Mouse (Mus musculus): ENCODE measurements around the gene Tnfsf11.

Gene Tnfsf11

GRCm38 (mm10) chr14:78307286-78308237 is at the start of gene Tnfsf11:
TSS of gene Tnfsf11 (minus strand) at chr14:78308043.
- in situ Hi-C loops (cut with MboI; ENCODE audit: unreplicated experiment in 2 of 2) = loop anchor here in 1 of 2 experiments (25.0 kb wide), 1 partner anchor 1620 kb away; no protein-coding TSS in a partner anchor

GRCm38 (mm10) chr14:78356764-78357163 is 48.9 kb upstream of the Tnfsf11 start:
- in situ Hi-C loops (cut with MboI; ENCODE audit: unreplicated experiment in 2 of 2) = loop anchor here in 1 of 2 experiments (5.0 kb wide), 1 partner anchor 76 kb away; no protein-coding TSS in a partner anchor

GRCm38 (mm10) chr14:78355381-78355780 is 47.5 kb upstream of the Tnfsf11 start:
- in situ Hi-C loops (cut with MboI; ENCODE audit: unreplicated experiment in 2 of 2) = loop anchor here in 1 of 2 experiments (5.0 kb wide), 1 partner anchor 77 kb away; no protein-coding TSS in a partner anchor

GRCm38 (mm10) chr14:78352865-78353264 is 45.0 kb upstream of the Tnfsf11 start:
- in situ Hi-C loops (cut with MboI; ENCODE audit: unreplicated experiment in 2 of 2) = no loop called here

GRCm38 (mm10) chr14:78351544-78351943 is 43.7 kb upstream of the Tnfsf11 start:
- in situ Hi-C loops (cut with MboI; ENCODE audit: unreplicated experiment in 2 of 2) = no loop called here

- in situ Hi-C loops (cut with MboI; ENCODE audit: unreplicated experiment in 2 of 2) = no loop called here
These were observed 39.9 kb upstream of the Tnfsf11 start for GRCm38 (mm10) chr14:78347715-78348114.

GRCm38 (mm10) chr14:78343007-78343406 is 35.2 kb upstream of the Tnfsf11 start:
- in situ Hi-C loops (cut with MboI; ENCODE audit: unreplicated experiment in 2 of 2) = no loop called here

GRCm38 (mm10) chr14:78342146-78342545 is 34.3 kb upstream of the Tnfsf11 start:
- in situ Hi-C loops (cut with MboI; ENCODE audit: unreplicated experiment in 2 of 2) = no loop called here

GRCm38 (mm10) chr14:78333341-78333740 is 25.5 kb upstream of the Tnfsf11 start:
- in situ Hi-C loops (cut with MboI; ENCODE audit: unreplicated experiment in 2 of 2) = no loop called here

- in situ Hi-C loops (cut with MboI; ENCODE audit: unreplicated experiment in 2 of 2) = no loop called here
These were observed 23.5 kb upstream of the Tnfsf11 start for GRCm38 (mm10) chr14:78331368-78331767.

- in situ Hi-C loops (cut with MboI; ENCODE audit: unreplicated experiment in 2 of 2) = no loop called here
These were observed 22.9 kb upstream of the Tnfsf11 start for GRCm38 (mm10) chr14:78330576-78331300.

- in situ Hi-C loops (cut with MboI; ENCODE audit: unreplicated experiment in 2 of 2) = loop anchor here (10.0 kb wide), 1 partner anchor 105 kb away; no protein-coding TSS in a partner anchor
These were observed 22.1 kb upstream of the Tnfsf11 start for GRCm38 (mm10) chr14:78329765-78330451.

- in situ Hi-C loops (cut with MboI; ENCODE audit: unreplicated experiment in 2 of 2) = loop anchor here (5.0 to 25.0 kb wide), 3 partner anchors 36 to 1636 kb away; no protein-coding TSS in a partner anchor
These were observed 15.5 kb upstream of the Tnfsf11 start for GRCm38 (mm10) chr14:78323356-78323755.

- in situ Hi-C loops (cut with MboI; ENCODE audit: unreplicated experiment in 2 of 2) = loop anchor here (5.0 to 25.0 kb wide), 3 partner anchors 36 to 1636 kb away; no protein-coding TSS in a partner anchor
These were observed 15.1 kb upstream of the Tnfsf11 start for GRCm38 (mm10) chr14:78322916-78323315.

- in situ Hi-C loops (cut with MboI; ENCODE audit: unreplicated experiment in 2 of 2) = loop anchor here (5.0 to 25.0 kb wide), 3 partner anchors 33 to 1633 kb away; no protein-coding TSS in a partner anchor
These were observed 12.4 kb upstream of the Tnfsf11 start for GRCm38 (mm10) chr14:78320248-78320647.

- in situ Hi-C loops (cut with MboI; ENCODE audit: unreplicated experiment in 2 of 2) = loop anchor here in 1 of 2 experiments (25.0 kb wide), 1 partner anchor 1632 kb away; no protein-coding TSS in a partner anchor
These were observed 11.7 kb upstream of the Tnfsf11 start for GRCm38 (mm10) chr14:78319580-78319979.

- in situ Hi-C loops (cut with MboI; ENCODE audit: unreplicated experiment in 2 of 2) = loop anchor here in 1 of 2 experiments (25.0 kb wide), 1 partner anchor 1632 kb away; no protein-coding TSS in a partner anchor
These were observed 11.2 kb upstream of the Tnfsf11 start for GRCm38 (mm10) chr14:78319000-78319399.

GRCm38 (mm10) chr14:78317623-78318022 is 9.8 kb upstream of the Tnfsf11 start:
- in situ Hi-C loops (cut with MboI; ENCODE audit: unreplicated experiment in 2 of 2) = loop anchor here in 1 of 2 experiments (25.0 kb wide), 1 partner anchor 1630 kb away; no protein-coding TSS in a partner anchor

GRCm38 (mm10) chr14:78300914-78301313 is 6.9 kb downstream of the Tnfsf11 start:
- in situ Hi-C loops (cut with MboI; ENCODE audit: unreplicated experiment in 2 of 2) = loop anchor here in 1 of 2 experiments (25.0 kb wide), 1 partner anchor 1614 kb away; no protein-coding TSS in a partner anchor

- in situ Hi-C loops (cut with MboI; ENCODE audit: unreplicated experiment in 2 of 2) = loop anchor here in 1 of 2 experiments (5.0 kb wide), 1 partner anchor 75 kb away; no protein-coding TSS in a partner anchor
These were observed 15.2 kb downstream of the Tnfsf11 start for GRCm38 (mm10) chr14:78292687-78293086.
